In the genomic region with DNA sequence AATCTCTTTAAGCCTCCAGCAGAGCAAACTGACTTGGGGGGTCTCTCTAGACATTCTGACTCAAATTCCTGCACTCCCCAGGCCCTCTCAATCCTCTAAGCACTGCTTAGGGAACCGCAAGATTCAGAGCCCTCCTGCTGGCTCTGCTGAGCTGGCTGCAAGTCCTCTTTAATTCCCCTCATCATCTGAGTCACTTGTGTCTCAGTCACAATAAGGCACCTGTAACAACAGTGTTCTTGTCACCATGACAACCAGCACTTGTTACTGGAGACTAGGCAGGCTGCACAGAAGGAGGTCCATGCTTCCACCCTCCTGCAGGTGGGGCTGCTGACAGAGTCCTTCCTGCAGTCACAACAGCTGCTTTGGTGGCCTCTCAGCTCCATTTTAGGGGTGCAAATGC, we compare ENCODE assay signal across 10 mouse cellular contexts.
DNase-seq lines count a peak whose midpoint lies in the region; ATAC-seq and TF ChIP-seq lines count a peak whose summit lies in the region.
"Had no signal": no experiment of that assay in that cellular context is flagged by ENCODE, and none has a peak within 500 bp of the region (broad histone marks: within the 10 kb centered on the region; RNA-seq: fewer than 3 reads in every experiment).

No protein-coding gene starts in this region.

- no peak overlapping the region for H3K27ac ChIP-seq in lung, embryonic 14.5 days (ENCODE audit: low read depth)
- no peak overlapping the region for H3K27ac ChIP-seq in limb, embryonic 11.5 days (replicated peaks; ENCODE audit: low read depth, low read length)

- no peaks in the 10 kb centered on the region for H3K4me1 ChIP-seq in lung, embryonic 14.5 days (ENCODE audit: insufficient read depth)
- no peaks in the 10 kb centered on the region for H3K4me1 ChIP-seq in limb, embryonic 11.5 days (ENCODE audit: control insufficient read depth, insufficient read depth, low read length)
- H3K4me1 ChIP-seq in lung, adult 2 months (ENCODE audit: control insufficient read depth, insufficient read depth, low read length): no peaks in the 10 kb centered on the region

- no peak overlapping the region for H3K9ac ChIP-seq in lung, embryonic 14.5 days
- no peak overlapping the region for H3K9ac ChIP-seq in limb, embryonic 11.5 days (ENCODE audit: low read length)

- H3K4me2 ChIP-seq in lung, embryonic 14.5 days: no peak overlapping the region
- no peak overlapping the region for H3K4me2 ChIP-seq in limb, embryonic 11.5 days (ENCODE audit: low read depth, severe bottlenecking)

- no peaks in the 10 kb centered on the region for H3K36me3 ChIP-seq in lung, embryonic 14.5 days (ENCODE audit: insufficient read depth)
- H3K36me3 ChIP-seq in limb, embryonic 11.5 days (ENCODE audit: control insufficient read depth, insufficient read depth, low read length): no peaks in the 10 kb centered on the region

- H3K4me3 ChIP-seq in lung, embryonic 14.5 days (ENCODE audit: low read depth, low read length): no peak overlapping the region
- no peak overlapping the region for H3K4me3 ChIP-seq in limb, embryonic 11.5 days (ENCODE audit: low read depth, low read length)
- no peak overlapping the region for H3K4me3 ChIP-seq in lung, adult 2 months (replicated peaks; ENCODE audit: extremely low read depth, low read depth, low read length)

- H3K27me3 ChIP-seq in lung, embryonic 14.5 days (ENCODE audit: insufficient read depth, low read length): no peaks in the 10 kb centered on the region
- H3K27me3 ChIP-seq in limb, embryonic 11.5 days (ENCODE audit: control insufficient read depth, insufficient read depth, low read length): no peaks in the 10 kb centered on the region
- H3K27me3 ChIP-seq: CH12.LX had no signal

- TF ChIP-seq CTCF in lung, embryonic 14.5 days (IDR thresholded peaks at IDR 0.05; ENCODE audit: low read depth): no peak
- no peak for TF ChIP-seq CTCF in lung, adult 2 months (IDR thresholded peaks at IDR 0.05; ENCODE audit: insufficient read depth, low read length)

- H3K9me3 ChIP-seq in lung, embryonic 14.5 days (ENCODE audit: low read depth, low read length): no peaks in the 10 kb centered on the region
- H3K9me3 ChIP-seq in limb, embryonic 11.5 days (ENCODE audit: control insufficient read depth, low read length): no peaks in the 10 kb centered on the region

- TF ChIP-seq POLR2A in lung, adult 2 months (IDR thresholded peaks at IDR 0.05; ENCODE audit: borderline replicate concordance, extremely low read depth, low read depth, low read length): no peak

- 6% methylated on average over 1 of the region's 1 CpGs for WGBS in lung, embryonic 14.5 days
- 17% methylated on average over 1 of the region's 1 CpGs for WGBS in limb, embryonic 11.5 days
- 7% methylated on average over 1 of the region's 1 CpGs for WGBS in lung, adult 2 months

- ATAC-seq in lung, embryonic 14.5 days (ENCODE audit: insufficient read depth): no peak; the same call in 1 of the 2 replicates
- ATAC-seq in limb, embryonic 11.5 days (ENCODE audit: insufficient number of reproducible peaks, low FRiP score, low TSS enrichment, low read depth): peak; percentile 72

- DNase-seq in lung, embryonic 14.5 days: peak; percentile 5
- DNase-seq in lung, postnatal 36 days: no peak
- peak; percentile 34 for DNase-seq in forelimb bud, embryonic 11.5 days (ENCODE audit: low read depth, low spot score)
- DNase-seq in limb, embryonic 11.5 days (ENCODE audit: low spot score): peak; percentile 32
- DNase-seq in right cerebral cortex, postnatal 14 days: peak; percentile 6
- DNase-seq in lung, adult 2 months: no peak
- DNase-seq in thymus, postnatal 14 days: no peak
- no peak for DNase-seq in adrenal gland, postnatal 36 days
- DNase-seq: lung, adult 18-20 months had no signal

Comparison
In these comparisons a context has a peak if more than half of its experiments do, and no peak if none do; other contexts are left out.
1. DNase-seq: peak in lung, embryonic 14.5 days (single experiment), forelimb bud, embryonic 11.5 days (single experiment), limb, embryonic 11.5 days (single experiment) and right cerebral cortex, postnatal 14 days (single experiment); none in lung, postnatal 36 days (single experiment), lung, adult 2 months (single experiment), thymus, postnatal 14 days (single experiment) and adrenal gland, postnatal 36 days (0 of 2).